Mouse (Mus musculus) liver, embryonic 14.5 days (tissue): ENCODE results near the gene Klhl35.

ENCODE experiments used
- CTCF ChIP-seq: IDR thresholded peaks from 2 replicates; pipeline ENCODE4 v1.5.1; 2016; ENCODE audit warnings: antibody characterized with exemption, low read depth, control low read depth
- EP300 ChIP-seq: IDR thresholded peaks from 2 replicates; pipeline ENCODE4 v1.6.1; 2016; ENCODE audit warnings: antibody characterized with exemption, low read depth

- TF ChIP-seq EP300: no peak
- TF ChIP-seq CTCF: no peak
Observed at GRCm38 (mm10) chr7:99449751-99450150, 16.1 kb upstream of the Klhl35 start.
